Mouse (Mus musculus) CD8-positive naive resting alpha-beta T cell, adult 2 months (primary cell): ENCODE measurements around the gene Cox11.

Experiments used
- DNase-seq, 2 experiments: peaks; one replicate each; pipeline ENCODE4 v3.0.0; 2022; ENCODE audit warnings: low read depth in 2 of 2, low spot score in 2 of 2

Gene Cox11

GRCm38 (mm10) chr11:90664345-90664986 is 26.5 kb downstream of the Cox11 start:
- DNase-seq = no peak

GRCm38 (mm10) chr11:90665161-90665560 is 27.2 kb downstream of the Cox11 start:
- no peak for DNase-seq

GRCm38 (mm10) chr11:90666144-90666757 is 28.3 kb downstream of the Cox11 start:
- no peak for DNase-seq

GRCm38 (mm10) chr11:90666916-90667315 is 28.9 kb downstream of the Cox11 start:
- no peak for DNase-seq

- no peak for DNase-seq
Measured at GRCm38 (mm10) chr11:90667325-90667724, 29.4 kb downstream of the Cox11 start.

- no peak for DNase-seq
Measured at GRCm38 (mm10) chr11:90675479-90676110, 37.6 kb downstream of the Cox11 start.

- no peak for DNase-seq
Measured at GRCm38 (mm10) chr11:90677027-90677426, 39.1 kb downstream of the Cox11 start.

- no peak for DNase-seq
Measured at GRCm38 (mm10) chr11:90677771-90678288, 39.9 kb downstream of the Cox11 start.

- no peak for DNase-seq
Measured at GRCm38 (mm10) chr11:90678582-90678981, 40.6 kb downstream of the Cox11 start.

GRCm38 (mm10) chr11:90681171-90681570 is 43.2 kb downstream of the Cox11 start:
- DNase-seq = no peak

GRCm38 (mm10) chr11:90684765-90685164 is 46.8 kb downstream of the Cox11 start:
- no peak for DNase-seq

- no peak for DNase-seq
Measured at GRCm38 (mm10) chr11:90685196-90685595, 47.2 kb downstream of the Cox11 start.

GRCm38 (mm10) chr11:90686287-90687025 is 48.5 kb downstream of the Cox11 start:
- no peak for DNase-seq

GRCm38 (mm10) chr11:90687040-90687439 is 49.1 kb downstream of the Cox11 start:
- no peak for DNase-seq

- no peak for DNase-seq
Measured at GRCm38 (mm10) chr11:90687460-90688416, 49.8 kb downstream of the Cox11 start, which contains the start of gene Tom1l1. Gene Tom1l1, minus strand, starts transcription at chr11:90688366.

- DNase-seq = no peak
Measured at GRCm38 (mm10) chr11:90690361-90690760, 52.4 kb downstream of the Cox11 start.

GRCm38 (mm10) chr11:90694206-90694605 is 56.2 kb downstream of the Cox11 start:
- DNase-seq = no peak
